Mouse (Mus musculus) cerebellum, postnatal 4 days (tissue): ENCODE measurements at regions not wholly inside any gene's neighbourhood (a gene's known extent, or its start where the extent isn't known, plus 50 kb on each side); places are given as distances from the start of the nearest gene placed in this dataset.
A peak's percentile ranks its signal among the peaks of the same experiment; 100 is the strongest.

ENCODE experiments used
- DNase-seq, 2 experiments: peaks; one replicate each; pipeline ENCODE4 v3.0.0; 2022; ENCODE audit warnings: low spot score in 2 of 2, mixed read lengths in 1 of 2

- no peak for DNase-seq
These were observed 203.6 kb upstream of the Hnrnpa3 start for GRCm38 (mm10) chr2:75455481-75455880.

GRCm38 (mm10) chr2:75456272-75456671 is 202.8 kb upstream of the Hnrnpa3 start:
- DNase-seq = no peak

- no peak for DNase-seq
These were observed 201.6 kb upstream of the Hnrnpa3 start for GRCm38 (mm10) chr2:75457423-75457822.

DNA sequence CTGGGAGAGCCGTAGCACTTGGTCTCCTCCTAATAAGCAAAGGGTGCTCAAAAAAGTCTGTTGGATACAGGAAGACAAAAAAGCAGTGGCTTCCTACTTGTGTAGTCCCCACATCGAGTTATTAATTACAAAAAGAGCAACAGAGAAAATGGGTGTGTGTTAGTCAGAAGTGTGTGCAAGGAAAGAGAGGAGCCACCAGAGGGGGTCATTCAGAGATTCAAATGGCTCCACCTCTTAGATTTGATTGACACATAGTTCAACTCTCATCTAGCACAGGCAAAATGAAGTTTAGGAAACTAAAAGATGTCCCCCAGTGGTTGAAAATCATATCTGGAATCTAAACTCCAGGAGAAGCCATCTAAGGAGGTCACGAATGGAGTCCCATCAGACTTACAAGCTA is 200.2 kb upstream of the Hnrnpa3 start:
- DNase-seq = no peak

DNA sequence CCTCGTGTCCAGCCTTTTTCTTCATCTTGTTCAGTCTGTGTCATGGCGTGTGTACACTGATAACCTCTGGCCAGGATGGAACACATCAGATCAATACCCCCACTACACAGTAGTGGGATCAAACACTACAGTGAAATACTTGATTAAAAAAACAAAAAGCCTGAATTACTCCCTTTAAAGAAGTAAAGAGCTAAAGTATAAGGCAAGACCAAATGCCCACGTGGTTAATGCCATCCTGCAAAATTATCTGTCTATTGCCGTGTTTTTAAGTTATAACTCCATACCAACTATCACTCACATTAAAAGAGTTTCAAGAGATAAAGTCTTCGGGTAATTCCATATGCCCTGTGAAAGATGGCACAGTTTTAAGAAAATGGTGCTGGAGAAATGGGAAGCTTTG is 198.6 kb upstream of the Hnrnpa3 start:
- DNase-seq = no peak

DNA sequence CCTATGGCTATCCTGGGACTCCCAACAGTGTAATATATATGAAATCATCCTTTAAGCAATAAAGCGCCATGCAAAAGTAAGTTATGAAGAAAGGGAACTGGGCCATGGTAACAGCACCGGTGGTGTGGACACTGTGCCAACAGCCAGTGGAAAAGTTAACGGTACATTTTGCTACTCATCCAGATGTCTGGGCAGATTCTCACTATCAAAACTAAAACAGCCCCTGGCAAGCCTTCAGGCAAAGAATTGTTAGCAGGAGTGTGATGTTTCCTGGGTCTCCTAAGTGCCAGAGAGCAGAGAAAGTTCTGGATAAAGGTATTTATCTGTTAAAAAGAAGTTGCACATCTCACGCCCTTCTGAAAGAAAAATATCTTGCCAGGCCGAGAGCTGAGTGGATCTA is 198.0 kb upstream of the Hnrnpa3 start:
- no peak for DNase-seq

DNA sequence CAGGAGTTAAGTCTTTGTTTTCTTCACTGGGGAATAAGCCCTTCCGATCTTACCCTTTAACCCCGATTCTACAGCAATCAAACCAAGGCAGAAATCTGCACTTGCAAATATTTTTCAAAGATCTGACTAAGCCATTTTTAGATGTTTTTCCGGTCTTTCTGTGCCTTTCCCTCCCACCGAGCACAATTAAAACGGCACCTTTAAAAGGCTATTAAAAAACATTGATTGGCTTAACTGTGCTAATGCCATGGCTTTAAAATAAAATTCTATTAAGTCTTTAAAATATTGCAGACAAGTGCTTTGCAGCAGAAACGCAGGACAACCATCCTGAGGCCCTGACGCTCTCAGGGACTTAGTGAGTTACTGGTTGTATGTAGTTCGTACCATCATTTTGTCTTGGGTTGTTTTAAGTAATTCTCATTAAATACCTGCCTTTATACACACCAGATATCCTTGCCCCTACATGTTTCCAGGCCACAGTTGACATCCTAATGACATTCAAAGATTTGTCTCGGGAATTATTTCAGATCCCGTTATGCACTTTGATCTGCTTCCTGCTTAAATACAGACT is 197.6 kb upstream of the Hnrnpa3 start:
- DNase-seq = no peak

GRCm38 (mm10) chr2:75462030-75462671 is 196.9 kb upstream of the Hnrnpa3 start:
- DNase-seq = no peak

DNA sequence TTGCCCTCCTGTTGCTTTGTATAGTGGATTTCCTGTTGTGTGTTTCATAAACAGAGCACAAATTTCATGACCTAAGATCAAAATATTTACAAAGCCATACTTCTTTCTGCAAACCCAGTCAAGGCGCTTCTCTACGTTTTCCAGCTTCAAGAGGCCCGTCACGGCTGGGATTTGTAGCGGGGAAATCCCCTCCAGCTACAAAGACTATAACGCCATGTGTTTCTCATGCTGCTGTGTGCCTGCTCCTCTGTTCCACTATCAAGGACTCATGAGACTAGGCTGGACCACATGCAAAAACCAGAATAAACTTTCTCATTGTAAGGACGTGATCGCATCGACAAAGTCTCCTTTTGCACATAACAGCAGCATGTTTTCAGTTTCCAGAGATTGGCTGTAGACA is 196.0 kb upstream of the Hnrnpa3 start:
- no peak for DNase-seq

GRCm38 (mm10) chr2:75464429-75464828 is 194.6 kb upstream of the Hnrnpa3 start:
- DNase-seq = no peak

DNA sequence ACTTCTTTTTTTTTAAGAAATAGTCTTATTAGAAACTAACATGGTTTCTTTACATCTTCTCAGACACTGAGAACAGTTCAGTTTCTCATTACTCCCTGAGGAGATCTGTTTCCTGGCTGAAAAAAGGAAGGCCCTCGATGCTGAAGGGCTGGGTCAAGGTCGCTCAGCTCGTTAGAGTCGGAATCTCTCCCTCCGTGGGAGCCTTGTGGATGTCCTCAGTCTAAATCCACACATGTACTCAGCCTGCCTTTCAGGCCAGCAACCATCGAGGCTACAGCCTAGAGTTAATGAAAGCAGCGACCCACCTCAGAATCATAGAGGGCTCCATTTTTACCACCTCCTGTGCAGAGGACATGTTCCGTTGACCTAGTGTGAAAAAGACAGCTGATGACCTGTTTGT is 190.2 kb upstream of the Hnrnpa3 start:
- no peak for DNase-seq

- DNase-seq = peak in 1 of 2 experiments; percentile 35
These were observed 188.9 kb upstream of the Hnrnpa3 start for GRCm38 (mm10) chr2:75469958-75470687.

DNA sequence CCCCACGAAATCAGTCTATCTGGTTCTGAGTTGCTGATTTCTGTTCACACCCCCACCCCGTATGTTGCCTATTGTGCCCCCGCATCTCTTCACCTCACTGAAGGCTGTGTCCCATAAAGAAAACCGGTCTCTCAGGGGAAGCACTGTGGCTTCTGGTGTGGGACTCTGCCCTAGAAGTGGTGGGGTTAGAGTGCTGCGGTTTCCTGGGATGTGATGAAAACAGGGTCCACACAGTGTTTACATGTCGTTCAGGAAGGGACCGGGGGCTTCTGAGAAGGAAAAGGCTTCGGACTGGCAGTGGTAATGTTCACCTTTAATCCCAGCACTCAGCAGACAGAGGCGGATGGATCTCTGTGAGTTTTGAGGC is 188.4 kb upstream of the Hnrnpa3 start:
- no peak for DNase-seq

- DNase-seq = no peak
These were observed 186.6 kb upstream of the Hnrnpa3 start for GRCm38 (mm10) chr2:75472489-75472888.

- DNase-seq = no peak
These were observed 184.6 kb upstream of the Hnrnpa3 start for GRCm38 (mm10) chr2:75474509-75474908.

GRCm38 (mm10) chr2:75476350-75476749 is 182.7 kb upstream of the Hnrnpa3 start:
- DNase-seq = no peak

GRCm38 (mm10) chr2:75477076-75477475 is 182.0 kb upstream of the Hnrnpa3 start:
- DNase-seq = no peak

DNA sequence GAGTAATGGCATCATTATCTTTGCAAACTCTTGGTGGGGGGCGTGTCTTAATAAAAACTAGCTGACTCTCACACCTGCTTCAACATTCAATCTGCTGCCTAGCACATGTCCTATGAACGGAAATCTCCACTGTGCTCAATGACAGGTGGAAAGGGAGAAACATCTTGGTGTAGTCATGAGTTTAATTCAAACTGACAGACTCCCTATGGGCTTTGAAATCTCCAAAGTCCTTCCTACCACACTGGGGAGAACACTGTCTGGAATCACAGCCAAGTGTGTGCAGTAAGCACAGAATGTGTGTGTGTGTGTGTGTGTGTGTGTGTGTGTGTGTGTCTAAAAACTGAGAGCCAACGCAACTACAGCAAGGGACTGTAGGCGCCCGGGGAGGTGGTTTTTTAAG is 179.5 kb upstream of the Hnrnpa3 start:
- DNase-seq = no peak

DNA sequence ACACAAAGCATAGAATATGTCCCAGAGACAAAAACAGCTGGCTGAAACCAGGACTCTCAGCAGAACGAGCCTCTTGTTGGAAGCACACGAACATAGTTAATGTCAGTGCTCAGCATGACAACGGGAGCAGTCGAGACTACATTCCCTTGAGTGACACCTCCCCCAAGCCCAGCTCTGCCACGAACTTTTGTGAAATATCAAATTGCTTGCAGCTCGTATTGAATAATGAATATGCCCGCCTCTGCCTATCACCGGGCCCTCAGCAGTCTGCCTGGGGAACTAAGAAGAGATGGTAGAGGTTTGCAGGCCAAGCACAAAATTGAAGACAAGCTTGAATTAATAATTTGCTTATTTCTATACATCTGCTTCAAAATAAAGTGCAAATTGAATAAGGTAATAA is 177.2 kb upstream of the Hnrnpa3 start:
- DNase-seq = no peak

GRCm38 (mm10) chr2:75482484-75482883 is 176.6 kb upstream of the Hnrnpa3 start:
- DNase-seq = no peak

- no peak for DNase-seq
These were observed 174.1 kb upstream of the Hnrnpa3 start for GRCm38 (mm10) chr2:75484951-75485350.

DNA sequence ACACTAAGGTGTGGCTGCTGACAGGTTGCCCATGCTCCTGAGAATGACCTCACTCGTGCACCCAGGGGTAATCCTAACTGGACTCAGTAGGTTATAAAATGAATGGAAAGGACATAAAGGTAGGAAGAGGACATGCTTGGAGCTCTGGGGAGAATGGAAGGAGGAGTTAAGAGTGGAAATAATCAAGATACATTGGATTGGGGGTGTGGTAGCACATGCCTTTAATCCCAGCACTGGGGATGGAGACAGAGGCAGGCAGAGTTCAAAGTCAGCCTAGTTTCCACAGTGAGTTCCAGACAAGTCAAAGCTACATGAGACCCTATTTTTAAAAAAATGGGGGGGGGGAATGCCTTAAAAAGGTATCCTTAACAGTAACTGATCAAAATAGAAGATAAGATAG is 167.9 kb upstream of the Hnrnpa3 start:
- no peak for DNase-seq

GRCm38 (mm10) chr2:75491789-75492500 is 167.1 kb upstream of the Hnrnpa3 start:
- DNase-seq = peak in 1 of 2 experiments; percentile 40
